Mouse (Mus musculus) lung, postnatal 0 days (tissue): Measurements from ENCODE around the gene Vps18.

ENCODE experiments used
- CTCF ChIP-seq: IDR thresholded peaks from 2 replicates; pipeline ENCODE4 v1.5.1; 2016; ENCODE audit warnings: antibody characterized with exemption, mild to moderate bottlenecking
- EP300 ChIP-seq: IDR thresholded peaks from 2 replicates; pipeline ENCODE4 v1.6.1; 2016; ENCODE audit warnings: antibody characterized with exemption, mild to moderate bottlenecking, control low read depth

GRCm38 (mm10) chr2:119247904-119248303, 40.6 kb upstream of the Vps18 start:
- TF ChIP-seq CTCF (no peak), EP300 (no peak)
